Mouse (Mus musculus): ENCODE results near the gene Ranbp17. TPM values are rescaled to one million over a fixed set of nuclear protein-coding genes. Genes with fewer than 3 reads are reported as not detected.

Gene Ranbp17
- polyA plus RNA-seq, 1 experiment from 2014 or later: 9.4 TPM

- Histone ChIP-seq H3K27ac (ENCODE audit: low read length) (no peak overlapping the region), H3K9ac (replicated peaks; ENCODE audit: low read depth, low read length) (no peak overlapping the region), H3K36me3 (ENCODE audit: control insufficient read depth, insufficient read depth) (no peaks in the 10 kb centered on the region), H3K4me3 (replicated peaks; ENCODE audit: low read length) (no peak overlapping the region), H3K4me1 (replicated peaks; ENCODE audit: control insufficient read depth, insufficient read depth, low read length) (peaks cover 20% of the 10 kb centered on the region), H3K9me3 (ENCODE audit: control insufficient read depth, low read length) (peaks cover 5% of the 10 kb centered on the region; the same call in 1 of the 2 replicates), H3K4me2 (ENCODE audit: low read length) (no peak overlapping the region), H3K27me3 (replicated peaks; ENCODE audit: control insufficient read depth, insufficient read depth, low read length) (peaks cover 82% of the 10 kb centered on the region)
- 9% methylated on average over 15 of the region's 15 CpGs for WGBS
- ATAC-seq: no peak
These were observed 315.9 kb downstream of the Ranbp17 start for GRCm38 (mm10) chr11:33197673-33198072.

- 21% methylated on average over 13 of the region's 13 CpGs for WGBS
- no peak overlapping the region for H3K4me3 ChIP-seq (replicated peaks; ENCODE audit: low read length)
- ATAC-seq: no peak
- H3K9me3 ChIP-seq (ENCODE audit: control insufficient read depth, low read length): peaks cover 5% of the 10 kb centered on the region; the same call in 1 of the 2 replicates
- no peak overlapping the region for H3K9ac ChIP-seq (replicated peaks; ENCODE audit: low read depth, low read length)
- peaks cover 19% of the 10 kb centered on the region for H3K4me1 ChIP-seq (replicated peaks; ENCODE audit: control insufficient read depth, insufficient read depth, low read length)
- H3K36me3 ChIP-seq (ENCODE audit: control insufficient read depth, insufficient read depth): no peaks in the 10 kb centered on the region
- H3K27ac ChIP-seq (ENCODE audit: low read length): no peak overlapping the region
- peaks cover 79% of the 10 kb centered on the region for H3K27me3 ChIP-seq (replicated peaks; ENCODE audit: control insufficient read depth, insufficient read depth, low read length)
- no peak overlapping the region for H3K4me2 ChIP-seq (ENCODE audit: low read length)
These were observed 316.4 kb downstream of the Ranbp17 start for GRCm38 (mm10) chr11:33197133-33197514.

- Histone ChIP-seq H3K4me3 (replicated peaks; ENCODE audit: low read length) (no peak overlapping the region), H3K9ac (replicated peaks; ENCODE audit: low read depth, low read length) (no peak overlapping the region), H3K27ac (ENCODE audit: low read length) (no peak overlapping the region), H3K36me3 (ENCODE audit: control insufficient read depth, insufficient read depth) (no peaks in the 10 kb centered on the region), H3K4me2 (ENCODE audit: low read length) (no peak overlapping the region), H3K4me1 (replicated peaks; ENCODE audit: control insufficient read depth, insufficient read depth, low read length) (peaks cover 17% of the 10 kb centered on the region), H3K27me3 (replicated peaks; ENCODE audit: control insufficient read depth, insufficient read depth, low read length) (peaks cover 77% of the 10 kb centered on the region), H3K9me3 (ENCODE audit: control insufficient read depth, low read length) (peaks cover 5% of the 10 kb centered on the region; the same call in 1 of the 2 replicates)
- no peak for ATAC-seq
- WGBS: 3% methylated on average over 24 of the region's 24 CpGs
These were observed 317.0 kb downstream of the Ranbp17 start for GRCm38 (mm10) chr11:33196447-33197132.

- peak; percentile 13; the same call in 1 of the 2 replicates for ATAC-seq
- Histone ChIP-seq H3K36me3 (ENCODE audit: control insufficient read depth, insufficient read depth) (no peaks in the 10 kb centered on the region), H3K4me1 (replicated peaks; ENCODE audit: control insufficient read depth, insufficient read depth, low read length) (peaks cover 10% of the 10 kb centered on the region)
These were observed 317.8 kb downstream of the Ranbp17 start for GRCm38 (mm10) chr11:33195531-33196446.

GRCm38 (mm10) chr11:33195061-33195460 lies 318.5 kb downstream of the Ranbp17 start:
- Histone ChIP-seq H3K27me3 (replicated peaks; ENCODE audit: control insufficient read depth, insufficient read depth, low read length) (peaks cover 76% of the 10 kb centered on the region), H3K27ac (ENCODE audit: low read length) (no peak overlapping the region), H3K4me1 (replicated peaks; ENCODE audit: control insufficient read depth, insufficient read depth, low read length) (0 out of 2 replicates have a peak, but pooled peaks cover 3% of the 10 kb centered on the region), H3K4me3 (replicated peaks; ENCODE audit: low read length) (no peak overlapping the region), H3K9me3 (ENCODE audit: control insufficient read depth, low read length) (peaks cover 5% of the 10 kb centered on the region; the same call in 1 of the 2 replicates), H3K9ac (replicated peaks; ENCODE audit: low read depth, low read length) (no peak overlapping the region), H3K4me2 (ENCODE audit: low read length) (no peak overlapping the region), H3K36me3 (ENCODE audit: control insufficient read depth, insufficient read depth) (no peaks in the 10 kb centered on the region)
- ATAC-seq: no peak
- 11% methylated on average over 7 of the region's 7 CpGs for WGBS

More at GRCm38 (mm10) chr11:33195531-33196446, 317.8 kb downstream of the Ranbp17 start:
- Histone ChIP-seq H3K27ac (ENCODE audit: low read length) (no peak overlapping the region), H3K27me3 (replicated peaks; ENCODE audit: control insufficient read depth, insufficient read depth, low read length) (peaks cover 76% of the 10 kb centered on the region), H3K4me3 (replicated peaks; ENCODE audit: low read length) (no peak overlapping the region), H3K9me3 (ENCODE audit: control insufficient read depth, low read length) (peaks cover 5% of the 10 kb centered on the region; the same call in 1 of the 2 replicates), H3K4me2 (ENCODE audit: low read length) (no peak overlapping the region), H3K9ac (replicated peaks; ENCODE audit: low read depth, low read length) (no peak overlapping the region)
- under 1% methylated on average over 25 of the region's 25 CpGs for WGBS

GRCm38 (mm10) chr11:33193695-33194094 lies 319.9 kb downstream of the Ranbp17 start:
- WGBS: 2% methylated on average over 12 of the region's 12 CpGs
- Histone ChIP-seq H3K9me3 (ENCODE audit: control insufficient read depth, low read length) (peaks cover 5% of the 10 kb centered on the region; the same call in 1 of the 2 replicates), H3K4me2 (ENCODE audit: low read length) (no peak overlapping the region), H3K36me3 (ENCODE audit: control insufficient read depth, insufficient read depth) (no peaks in the 10 kb centered on the region), H3K9ac (replicated peaks; ENCODE audit: low read depth, low read length) (no peak overlapping the region), H3K4me1 (replicated peaks; ENCODE audit: control insufficient read depth, insufficient read depth, low read length) (0 out of 2 replicates have a peak, but pooled peaks cover 3% of the 10 kb centered on the region), H3K27me3 (replicated peaks; ENCODE audit: control insufficient read depth, insufficient read depth, low read length) (peaks cover 63% of the 10 kb centered on the region), H3K4me3 (replicated peaks; ENCODE audit: low read length) (no peak overlapping the region), H3K27ac (ENCODE audit: low read length) (no peak overlapping the region)
- ATAC-seq: no peak

GRCm38 (mm10) chr11:33181804-33182203 lies 331.7 kb downstream of the Ranbp17 start:
- Histone ChIP-seq H3K27me3 (replicated peaks; ENCODE audit: control insufficient read depth, insufficient read depth, low read length) (0 out of 2 replicates have a peak, but pooled peaks cover 3% of the 10 kb centered on the region), H3K36me3 (ENCODE audit: control insufficient read depth, insufficient read depth) (no peaks in the 10 kb centered on the region), H3K4me3 (replicated peaks; ENCODE audit: low read length) (no peak overlapping the region), H3K4me2 (ENCODE audit: low read length) (no peak overlapping the region), H3K27ac (ENCODE audit: low read length) (no peak overlapping the region), H3K9ac (replicated peaks; ENCODE audit: low read depth, low read length) (no peak overlapping the region), H3K9me3 (ENCODE audit: control insufficient read depth, low read length) (no peaks in the 10 kb centered on the region), H3K4me1 (replicated peaks; ENCODE audit: control insufficient read depth, insufficient read depth, low read length) (peaks cover 8% of the 10 kb centered on the region)
- 77% methylated on average over 3 of the region's 3 CpGs for WGBS
- no peak for ATAC-seq

- no peaks in the 10 kb centered on the region for H3K9me3 ChIP-seq (ENCODE audit: control insufficient read depth, low read length)
- H3K4me3 ChIP-seq (replicated peaks; ENCODE audit: low read length): no peak overlapping the region
- peak overlapping the region; percentile 25 for H3K4me2 ChIP-seq (ENCODE audit: low read length)
- H3K27ac ChIP-seq (ENCODE audit: low read length): no peak overlapping the region
- peaks cover 8% of the 10 kb centered on the region for H3K4me1 ChIP-seq (replicated peaks; ENCODE audit: control insufficient read depth, insufficient read depth, low read length)
- WGBS: 4% methylated on average over 18 of the region's 18 CpGs
- H3K9ac ChIP-seq (replicated peaks; ENCODE audit: low read depth, low read length): no peak overlapping the region
- ATAC-seq: no peak; the same call in 1 of the 2 replicates
- no peaks in the 10 kb centered on the region for H3K36me3 ChIP-seq (ENCODE audit: control insufficient read depth, insufficient read depth)
- H3K27me3 ChIP-seq (replicated peaks; ENCODE audit: control insufficient read depth, insufficient read depth, low read length): 0 out of 2 replicates have a peak, but pooled peaks cover 5% of the 10 kb centered on the region
These were observed 332.8 kb downstream of the Ranbp17 start for GRCm38 (mm10) chr11:33180701-33181116.

GRCm38 (mm10) chr11:33179802-33180201 lies 333.7 kb downstream of the Ranbp17 start:
- no peak for ATAC-seq
- Histone ChIP-seq H3K4me3 (replicated peaks; ENCODE audit: low read length) (no peak overlapping the region), H3K4me1 (replicated peaks; ENCODE audit: control insufficient read depth, insufficient read depth, low read length) (peaks cover 8% of the 10 kb centered on the region)

More at GRCm38 (mm10) chr11:33179802-33180201, 333.7 kb downstream of the Ranbp17 start:
- H3K4me2 ChIP-seq (ENCODE audit: low read length): no peak overlapping the region
- H3K9ac ChIP-seq (replicated peaks; ENCODE audit: low read depth, low read length): no peak overlapping the region
- H3K27me3 ChIP-seq (replicated peaks; ENCODE audit: control insufficient read depth, insufficient read depth, low read length): 0 out of 2 replicates have a peak, but pooled peaks cover 5% of the 10 kb centered on the region
- no peaks in the 10 kb centered on the region for H3K9me3 ChIP-seq (ENCODE audit: control insufficient read depth, low read length)
- WGBS: 12% methylated on average over 1 of the region's 1 CpGs
- no peak overlapping the region for H3K27ac ChIP-seq (ENCODE audit: low read length)
- H3K36me3 ChIP-seq (ENCODE audit: control insufficient read depth, insufficient read depth): no peaks in the 10 kb centered on the region

Data from forebrain, embryonic 16.5 days (tissue).